In genomic region chr5:66627805-66628204, GRCm38 (mm10) we compare ENCODE assay signal across 21 mouse cellular contexts. TPM values are rescaled to one million over a fixed set of nuclear protein-coding genes. Genes with fewer than 3 reads are reported as not detected.
DNase-seq lines count a peak whose midpoint lies in the region; ATAC-seq and TF ChIP-seq lines count a peak whose summit lies in the region.
"Had no signal": no experiment of that assay in that cellular context is flagged by ENCODE, and none has a peak within 500 bp of the region (broad histone marks: within the 10 kb centered on the region; RNA-seq: fewer than 3 reads in every experiment).

No protein-coding gene starts in this region.

- 0 out of 2 replicates have a peak, but pooled peaks have one; percentile 51 for ATAC-seq in forebrain, embryonic 12.5 days (ENCODE audit: low FRiP score)
- no peak for ATAC-seq in forebrain, embryonic 11.5 days (replicated peaks; ENCODE audit: low FRiP score)
- ATAC-seq in heart, embryonic 15.5 days (replicated peaks; ENCODE audit: insufficient number of reproducible peaks, insufficient read depth, low FRiP score, low read depth), result no peak
- peak; percentile 49; the same call in 1 of the 2 replicates for ATAC-seq in neural tube, embryonic 14.5 days (ENCODE audit: low read depth)
- ATAC-seq in neural tube, embryonic 15.5 days (ENCODE audit: low FRiP score), result no peak
- 0 out of 2 replicates have a peak, but pooled peaks have one; percentile 34 for ATAC-seq in midbrain, postnatal 0 days (ENCODE audit: low FRiP score)
- ATAC-seq: CD4-positive, CD25-positive, alpha-beta regulatory T cell, adult 4 months; intestine, embryonic 16.5 days; lung, postnatal 0 days had no signal

- 33% methylated on average over 7 of the region's 7 CpGs for WGBS in forebrain, embryonic 12.5 days
- 47% methylated on average over 7 of the region's 7 CpGs for WGBS in forebrain, embryonic 11.5 days
- 20% methylated on average over 7 of the region's 7 CpGs for WGBS in heart, embryonic 15.5 days
- WGBS in neural tube, embryonic 14.5 days, result 51% methylated on average over 7 of the region's 7 CpGs
- 40% methylated on average over 7 of the region's 7 CpGs for WGBS in neural tube, embryonic 15.5 days
- 28% methylated on average over 7 of the region's 7 CpGs for WGBS in midbrain, postnatal 0 days
- 57% methylated on average over 7 of the region's 7 CpGs for WGBS in lung, adult 2 months

- H3K27me3 ChIP-seq in forebrain, embryonic 12.5 days, result 0 out of 2 replicates have a peak, but pooled peaks cover 5% of the 10 kb centered on the region
- H3K27me3 ChIP-seq in forebrain, embryonic 11.5 days (ENCODE audit: control insufficient read depth, insufficient read depth, low read length), result no peaks in the 10 kb centered on the region
- H3K27me3 ChIP-seq in heart, embryonic 15.5 days, result no peaks in the 10 kb centered on the region
- no peaks in the 10 kb centered on the region for H3K27me3 ChIP-seq in neural tube, embryonic 14.5 days (ENCODE audit: control insufficient read depth, insufficient read depth, low read length)
- no peaks in the 10 kb centered on the region for H3K27me3 ChIP-seq in neural tube, embryonic 15.5 days (replicated peaks)
- H3K27me3 ChIP-seq in midbrain, postnatal 0 days (ENCODE audit: insufficient read depth, low read length), result no peaks in the 10 kb centered on the region
- H3K27me3 ChIP-seq: limb, embryonic 13.5 days had no signal

- TF ChIP-seq POLR2A in lung, adult 2 months (IDR thresholded peaks at IDR 0.05; ENCODE audit: borderline replicate concordance, extremely low read depth, low read depth, low read length), result no peak

- no peaks in the 10 kb centered on the region for H3K36me3 ChIP-seq in forebrain, embryonic 12.5 days (replicated peaks)
- H3K36me3 ChIP-seq in forebrain, embryonic 11.5 days (ENCODE audit: control insufficient read depth, insufficient read depth, low read length), result no peaks in the 10 kb centered on the region
- no peaks in the 10 kb centered on the region for H3K36me3 ChIP-seq in heart, embryonic 15.5 days
- no peaks in the 10 kb centered on the region for H3K36me3 ChIP-seq in neural tube, embryonic 14.5 days (ENCODE audit: control insufficient read depth, insufficient read depth, low read length)
- H3K36me3 ChIP-seq in neural tube, embryonic 15.5 days, result no peaks in the 10 kb centered on the region
- no peaks in the 10 kb centered on the region for H3K36me3 ChIP-seq in midbrain, postnatal 0 days (ENCODE audit: insufficient read depth, low read length)
- H3K36me3 ChIP-seq: G1E; limb, embryonic 13.5 days had no signal

- no peak overlapping the region for H3K4me2 ChIP-seq in forebrain, embryonic 12.5 days
- no peak overlapping the region for H3K4me2 ChIP-seq in forebrain, embryonic 11.5 days (ENCODE audit: low read depth, low read length, severe bottlenecking)
- peak overlapping the region; percentile 42 for H3K4me2 ChIP-seq in heart, embryonic 15.5 days
- no peak overlapping the region for H3K4me2 ChIP-seq in neural tube, embryonic 14.5 days (ENCODE audit: low read depth, low read length)
- H3K4me2 ChIP-seq in neural tube, embryonic 15.5 days, result no peak overlapping the region
- no peak overlapping the region for H3K4me2 ChIP-seq in midbrain, postnatal 0 days (ENCODE audit: low read depth, low read length, poor library complexity, severe bottlenecking)
- H3K4me2 ChIP-seq: limb, embryonic 13.5 days had no signal

- H3K9ac ChIP-seq in forebrain, embryonic 12.5 days, result no peak overlapping the region
- no peak overlapping the region for H3K9ac ChIP-seq in forebrain, embryonic 11.5 days (ENCODE audit: low read length)
- no peak overlapping the region for H3K9ac ChIP-seq in heart, embryonic 15.5 days
- H3K9ac ChIP-seq in neural tube, embryonic 14.5 days (replicated peaks; ENCODE audit: low read depth, low read length), result no peak overlapping the region
- no peak overlapping the region for H3K9ac ChIP-seq in neural tube, embryonic 15.5 days (replicated peaks)
- H3K9ac ChIP-seq in midbrain, postnatal 0 days (replicated peaks; ENCODE audit: low read length, poor library complexity, severe bottlenecking), result no peak overlapping the region
- H3K9ac ChIP-seq: limb, embryonic 13.5 days; liver, embryonic 14.5 days had no signal

- H3K4me3 ChIP-seq in forebrain, embryonic 12.5 days (replicated peaks), result no peak overlapping the region
- H3K4me3 ChIP-seq in forebrain, embryonic 11.5 days (ENCODE audit: low read depth, low read length), result no peak overlapping the region
- no peak overlapping the region for H3K4me3 ChIP-seq in heart, embryonic 15.5 days
- no peak overlapping the region for H3K4me3 ChIP-seq in neural tube, embryonic 14.5 days (ENCODE audit: low read depth, low read length)
- no peak overlapping the region for H3K4me3 ChIP-seq in neural tube, embryonic 15.5 days (replicated peaks)
- no peak overlapping the region for H3K4me3 ChIP-seq in midbrain, postnatal 0 days (ENCODE audit: low read depth, low read length)
- no peak overlapping the region for H3K4me3 ChIP-seq in lung, adult 2 months (replicated peaks; ENCODE audit: extremely low read depth, low read depth, low read length)
- H3K4me3 ChIP-seq: limb, embryonic 13.5 days; megakaryocyte, embryonic 14.5 days had no signal

- no peak for TF ChIP-seq CTCF in midbrain, postnatal 0 days (IDR thresholded peaks at IDR 0.05)
- no peak for TF ChIP-seq CTCF in lung, adult 2 months (IDR thresholded peaks at IDR 0.05; ENCODE audit: insufficient read depth, low read length)

- no peak overlapping the region for H3K27ac ChIP-seq in forebrain, embryonic 12.5 days
- no peak overlapping the region for H3K27ac ChIP-seq in forebrain, embryonic 11.5 days (ENCODE audit: low read depth, low read length)
- no peak overlapping the region for H3K27ac ChIP-seq in heart, embryonic 15.5 days
- no peak overlapping the region for H3K27ac ChIP-seq in neural tube, embryonic 14.5 days (ENCODE audit: low read depth, low read length)
- H3K27ac ChIP-seq in neural tube, embryonic 15.5 days (replicated peaks), result no peak overlapping the region
- H3K27ac ChIP-seq in midbrain, postnatal 0 days (ENCODE audit: low read depth, low read length), result no peak overlapping the region
- H3K27ac ChIP-seq: limb, embryonic 13.5 days; liver, embryonic 14.5 days had no signal

- intact Hi-C loops in heart, postnatal 36 days (cut with DNase I), result loop anchor here (10.0 kb wide), 1 partner anchor 363 kb away; no protein-coding TSS in a partner anchor

- no peak for DNase-seq in forebrain, embryonic 11.5 days (ENCODE audit: low spot score)
- no peak for DNase-seq in heart, postnatal 36 days
- DNase-seq in midbrain, postnatal 0 days (ENCODE audit: low spot score), result no peak
- no peak for DNase-seq in lung, adult 2 months
- DNase-seq: cerebellum, postnatal 14 days; gastrocnemius, postnatal 14 days; heart, postnatal 10 days; kidney, postnatal 14 days; layer of hippocampus, adult 9-11 months; thymus, adult 18-20 months had no signal

- 0 out of 2 replicates have a peak, but pooled peaks cover 3% of the 10 kb centered on the region for H3K4me1 ChIP-seq in forebrain, embryonic 12.5 days
- no peaks in the 10 kb centered on the region for H3K4me1 ChIP-seq in forebrain, embryonic 11.5 days (replicated peaks; ENCODE audit: control insufficient read depth, insufficient read depth, low read length)
- 0 out of 2 replicates have a peak, but pooled peaks cover 3% of the 10 kb centered on the region for H3K4me1 ChIP-seq in heart, embryonic 15.5 days (replicated peaks)
- no peaks in the 10 kb centered on the region for H3K4me1 ChIP-seq in neural tube, embryonic 14.5 days (ENCODE audit: control insufficient read depth, insufficient read depth, low read length)
- no peaks in the 10 kb centered on the region for H3K4me1 ChIP-seq in neural tube, embryonic 15.5 days
- H3K4me1 ChIP-seq in midbrain, postnatal 0 days (ENCODE audit: insufficient read depth, low read length), result peaks cover 3% of the 10 kb centered on the region; the same call in 1 of the 2 replicates
- no peaks in the 10 kb centered on the region for H3K4me1 ChIP-seq in lung, adult 2 months (ENCODE audit: control insufficient read depth, insufficient read depth, low read length)
- H3K4me1 ChIP-seq: limb, embryonic 13.5 days; megakaryocyte, embryonic 14.5 days had no signal

- no peaks in the 10 kb centered on the region for H3K9me3 ChIP-seq in forebrain, embryonic 12.5 days
- no peaks in the 10 kb centered on the region for H3K9me3 ChIP-seq in forebrain, embryonic 11.5 days (ENCODE audit: control insufficient read depth, low read length)
- no peaks in the 10 kb centered on the region for H3K9me3 ChIP-seq in heart, embryonic 15.5 days (replicated peaks)
- H3K9me3 ChIP-seq in neural tube, embryonic 14.5 days (ENCODE audit: control insufficient read depth, low read length), result no peaks in the 10 kb centered on the region
- H3K9me3 ChIP-seq in neural tube, embryonic 15.5 days (replicated peaks), result no peaks in the 10 kb centered on the region
- H3K9me3 ChIP-seq in midbrain, postnatal 0 days (ENCODE audit: low read length), result no peaks in the 10 kb centered on the region
- H3K9me3 ChIP-seq: limb, embryonic 13.5 days had no signal

RNA-seq across cellular contexts. Expression of gene Apbb2, which starts 9.2 kb away (rescaled TPM):
- polyA plus RNA-seq in forebrain, embryonic 12.5 days (2016; fragmentation: Nextera tagmentation; extraction: Ambion mirVana), result 53.4 and 56.5 TPM in 2 replicates
- polyA plus RNA-seq in forebrain, embryonic 11.5 days (2014; fragmentation: Nextera tagmentation; extraction: Ambion mirVana), result 35.1 and 35.3 TPM in 2 replicates
- polyA plus RNA-seq in heart, embryonic 15.5 days (2015; fragmentation: Nextera tagmentation; extraction: Ambion mirVana), result 32.6 and 35.5 TPM in 2 replicates
- 10 to 100 TPM; 37.3 to 52.7 TPM for total RNA-seq in heart, postnatal 36 days (2021)
- polyA plus RNA-seq in neural tube, embryonic 14.5 days (2014; fragmentation: Nextera tagmentation; extraction: Ambion mirVana), result 129 and 132 TPM in 2 replicates
- 98.8 and 118 TPM in 2 replicates for polyA plus RNA-seq in neural tube, embryonic 15.5 days (2015; fragmentation: Nextera tagmentation; extraction: Ambion mirVana)
- 60.6 and 73.7 TPM in 2 replicates for total RNA-seq in midbrain, postnatal 0 days (2014; rRNA removed)
- 66.6 and 76.0 TPM in 2 replicates for polyA plus RNA-seq in midbrain, postnatal 0 days (2015; fragmentation: Nextera tagmentation; extraction: Ambion mirVana)
- 11.7 and 24.6 TPM in 2 replicates for polyA plus RNA-seq in lung, adult 2 months (2012; rRNA removed)
- polyA plus RNA-seq: G1E had no signal

RNA-seq across cellular contexts. Expression of gene Uchl1, which starts 48.1 kb away (rescaled TPM):
- polyA plus RNA-seq in forebrain, embryonic 12.5 days (2016; fragmentation: Nextera tagmentation; extraction: Ambion mirVana), result 539 and 554 TPM in 2 replicates
- 366 and 368 TPM in 2 replicates for polyA plus RNA-seq in forebrain, embryonic 11.5 days (2014; fragmentation: Nextera tagmentation; extraction: Ambion mirVana)
- polyA plus RNA-seq in heart, embryonic 15.5 days (2015; fragmentation: Nextera tagmentation; extraction: Ambion mirVana), result 91.4 and 116 TPM in 2 replicates
- 1 to 10 TPM; 8.5 to 8.8 TPM for total RNA-seq in heart, postnatal 36 days (2021)
- polyA plus RNA-seq in neural tube, embryonic 14.5 days (2014; fragmentation: Nextera tagmentation; extraction: Ambion mirVana), result 1,348 and 1,396 TPM in 2 replicates
- 1,207 and 1,502 TPM in 2 replicates for polyA plus RNA-seq in neural tube, embryonic 15.5 days (2015; fragmentation: Nextera tagmentation; extraction: Ambion mirVana)
- 1,819 and 2,069 TPM in 2 replicates for total RNA-seq in midbrain, postnatal 0 days (2014; rRNA removed)
- polyA plus RNA-seq in midbrain, postnatal 0 days (2015; fragmentation: Nextera tagmentation; extraction: Ambion mirVana), result 2,098 and 2,247 TPM in 2 replicates
- 8.0 and 9.3 TPM in 2 replicates for polyA plus RNA-seq in lung, adult 2 months (2012; rRNA removed)
- polyA plus RNA-seq: CD4-positive, CD25-positive, alpha-beta regulatory T cell, adult 4 months; G1E had no signal

Comparison
In these comparisons a context has a peak if more than half of its experiments do, and no peak if none do; other contexts are left out.
1. ATAC-seq: peak in forebrain, embryonic 12.5 days (single experiment), neural tube, embryonic 14.5 days (single experiment) and midbrain, postnatal 0 days (single experiment); none in forebrain, embryonic 11.5 days (single experiment), heart, embryonic 15.5 days (single experiment) and neural tube, embryonic 15.5 days (single experiment).